Mouse (Mus musculus) kidney, postnatal 0 days (tissue): Measurements from ENCODE around the gene BC017158. TPM values are rescaled to one million over a fixed set of nuclear protein-coding genes. Genes with fewer than 3 reads are reported as not detected.

Experiments used
- ATAC-seq: fragments of 200-750 bp; cut with Nextera tagmentation; replicated peaks from 2 replicates; pipeline ENCODE4 v1.8.0; 2017; ENCODE audit warnings: low read depth, moderate number of reproducible peaks, moderate TSS enrichment, moderate library complexity; ENCODE audit not compliant: low FRiP score
- DNase-seq: peaks from one replicate; pipeline ENCODE4 v3.0.0-alpha.2; 2016; ENCODE audit warnings: low spot score
- H3K27ac ChIP-seq: fragments of 300-500 bp; sonication (generic); 2 replicates; pipeline ENCODE4 v1.5.1; 2014; ENCODE audit warnings: mild to moderate bottlenecking
- H3K27me3 ChIP-seq: fragments of 300-500 bp; sonication (generic); 2 replicates; pipeline ENCODE4 v1.6.1; 2014; ENCODE audit warnings: low read length, mixed read lengths; ENCODE audit not compliant: insufficient read depth
- H3K36me3 ChIP-seq: fragments of 300-500 bp; sonication (generic); 2 replicates; pipeline ENCODE4 v1.6.1; 2014; ENCODE audit warnings: low read length, mixed read lengths; ENCODE audit not compliant: insufficient read depth
- H3K4me1 ChIP-seq: fragments of 300-500 bp; sonication (generic); replicated peaks from 2 replicates; pipeline ENCODE4 v1.6.1; 2014; ENCODE audit warnings: antibody characterized with exemption, low read length, mixed read lengths; ENCODE audit not compliant: insufficient read depth
- H3K4me2 ChIP-seq: fragments of 300-500 bp; sonication (generic); 2 replicates; pipeline ENCODE4 v1.6.1; 2014; ENCODE audit warnings: mild to moderate bottlenecking, low read length, moderate library complexity, mixed read lengths
- H3K4me3 ChIP-seq: fragments of 300-500 bp; sonication (generic); replicated peaks from 2 replicates; pipeline ENCODE4 v1.5.1; 2014; ENCODE audit warnings: low read depth, low read length
- H3K9ac ChIP-seq: fragments of 300-500 bp; sonication (generic); 2 replicates; pipeline ENCODE4 v1.6.1; 2014; ENCODE audit warnings: low read depth, low read length
- H3K9me3 ChIP-seq: fragments of 300-500 bp; sonication (generic); replicated peaks from 2 replicates; pipeline ENCODE4 v1.6.1; 2016; ENCODE audit warnings: low read length, inconsistent platforms, mixed read lengths
- CTCF ChIP-seq: IDR thresholded peaks from 2 replicates; pipeline ENCODE4 v1.5.1; 2016; ENCODE audit warnings: antibody characterized with exemption, low read depth, mild to moderate bottlenecking, moderate library complexity
- WGBS: fragments of 180-500 bp; shearing (Covaris S2); extraction: QIAGEN DNeasy Blood & Tissue Kit; methylation state at CpG from one replicate; pipeline ENCODE4 v1.1.7; 2014; 5-methylcytosine and 5-hydroxymethylcytosine counted together
- polyA plus RNA-seq: library from polyadenylated mRNA; unstranded; fragments of >200 nt; fragmentation: Nextera tagmentation; extraction: Ambion mirVana; gene quantifications from 2 replicates; pipeline ENCODE4 v1.2.1, GENCODE M21; 2015

BC017158 gene
- polyA plus RNA-seq, 1 experiment from 2014 or later: 22.1 TPM

DNA sequence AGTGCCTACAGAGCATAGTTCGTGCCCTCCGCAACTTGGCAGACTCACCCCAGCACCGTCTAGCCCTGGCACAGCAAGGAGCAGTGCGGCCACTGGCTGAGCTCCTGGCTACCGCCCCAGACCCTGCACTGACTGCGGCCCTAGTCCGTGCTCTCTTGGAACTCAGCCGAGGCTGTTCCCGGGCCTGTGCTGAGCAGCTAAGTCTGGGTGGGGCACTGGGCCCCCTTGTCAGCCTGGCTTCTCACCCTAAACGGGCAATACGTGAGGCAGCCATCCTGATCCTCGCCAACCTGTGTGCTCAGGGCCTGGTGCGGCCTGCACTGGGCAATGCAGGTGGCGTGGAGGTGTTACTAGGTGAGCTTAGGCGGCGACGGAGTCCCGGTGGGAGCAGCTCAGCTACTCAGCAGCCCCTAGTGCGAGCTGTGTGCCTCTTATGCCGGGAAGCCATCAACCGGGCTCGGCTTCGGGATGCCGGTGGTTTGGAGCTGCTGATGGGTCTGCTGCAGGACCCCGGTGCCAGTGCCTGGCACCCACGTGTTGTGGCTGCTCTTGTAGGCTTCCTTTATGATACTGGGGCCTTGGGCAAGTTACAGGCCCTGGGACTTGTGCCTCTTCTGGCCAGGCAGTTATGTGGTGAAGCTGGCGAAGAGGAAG lies 57.7 kb downstream of the BC017158 start:
- no peak overlapping the region for H3K4me3 ChIP-seq
- peaks cover 34% of the 10 kb centered on the region for H3K36me3 ChIP-seq
- H3K9me3 ChIP-seq: no peaks in the 10 kb centered on the region
- no peak for TF ChIP-seq CTCF
- no peak overlapping the region for H3K4me2 ChIP-seq
- WGBS: 96% methylated on average over 27 of the region's 27 CpGs
- ATAC-seq (no peak), DNase-seq (no peak)
- no peaks in the 10 kb centered on the region for H3K27me3 ChIP-seq
- H3K9ac ChIP-seq: no peak overlapping the region
- H3K4me1 ChIP-seq: peaks cover 4% of the 10 kb centered on the region; the same call in 1 of the 2 replicates
- no peak overlapping the region for H3K27ac ChIP-seq

DNA sequence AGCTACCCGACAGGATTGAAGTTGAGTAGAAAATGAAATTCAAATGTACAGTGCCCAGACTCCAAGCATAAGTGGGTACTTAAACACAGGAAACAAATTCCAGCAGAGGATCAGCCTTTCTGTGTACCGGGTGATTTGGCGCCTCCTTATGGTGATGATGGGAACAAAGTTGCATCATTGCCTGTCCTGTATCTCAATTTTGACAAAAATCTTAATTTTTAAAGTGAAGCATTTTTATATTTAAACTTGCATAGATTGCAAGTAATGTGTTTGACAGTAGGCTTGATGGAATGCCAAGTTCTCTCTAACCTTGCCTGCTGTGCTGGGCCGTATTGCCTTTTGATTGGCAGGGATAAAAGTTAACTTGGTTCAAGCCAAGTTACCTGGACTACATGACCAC lies 59.0 kb downstream of the BC017158 start:
- DNase-seq (peak; percentile 73), ATAC-seq (no peak)
- Histone ChIP-seq H3K4me1 (peaks cover 4% of the 10 kb centered on the region; the same call in 1 of the 2 replicates), H3K4me2 (peak overlapping the region; percentile 61), H3K9me3 (no peaks in the 10 kb centered on the region), H3K4me3 (peak overlapping the region; percentile 61), H3K27me3 (no peaks in the 10 kb centered on the region), H3K27ac (peak overlapping the region; percentile 47), H3K9ac (peak overlapping the region; percentile 38; the same call in 1 of the 2 replicates), H3K36me3 (peaks cover 26% of the 10 kb centered on the region)
- peak; percentile 64 for TF ChIP-seq CTCF
- WGBS: 25% methylated on average over 4 of the region's 4 CpGs

- Histone ChIP-seq H3K4me3 (peak within 1 kb of the TSS; percentile 61), H3K36me3 (peaks cover 24% of the 10 kb centered on the region), H3K27me3 (no peaks in the 10 kb centered on the region), H3K9me3 (no peaks in the 10 kb centered on the region), H3K27ac (peak within 1 kb of the TSS; percentile 98), H3K9ac (peak within 1 kb of the TSS; percentile 90), H3K4me1 (peaks cover 4% of the 10 kb centered on the region; the same call in 1 of the 2 replicates), H3K4me2 (peak within 1 kb of the TSS; percentile 71)
- DNase-seq (peak; percentile 100), ATAC-seq (peak; percentile 86)
- under 1% methylated on average over 71 of the region's 72 CpGs for WGBS
- peak; percentile 28; the same call in 1 of the 2 replicates for TF ChIP-seq CTCF
Measured at GRCm38 (mm10) chr7:128237927-128238778, 59.8 kb downstream of the BC017158 start, which contains the start of gene 9130023H24Rik. 9130023H24Rik (minus strand) TSS chr7:128238031.

DNA sequence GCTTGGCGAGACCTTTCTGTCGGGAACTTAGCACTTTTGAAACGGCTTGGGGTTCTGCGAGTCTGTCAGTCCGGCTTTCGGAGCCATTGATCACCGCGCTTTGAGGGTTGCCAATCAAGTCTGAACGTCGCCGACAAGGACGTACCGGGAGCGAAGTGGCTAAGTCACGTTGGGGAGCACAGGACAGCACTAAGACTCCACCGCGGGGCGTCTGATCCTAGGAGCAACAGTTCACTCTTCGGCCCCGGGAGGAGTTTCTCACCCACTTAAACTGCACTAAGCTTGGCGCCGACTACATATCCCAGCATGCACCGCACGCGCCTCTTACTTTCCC lies 60.4 kb downstream of the BC017158 start:
- DNase-seq: no peak
- peak overlapping the region; percentile 98 for H3K27ac ChIP-seq
- no peak for TF ChIP-seq CTCF
- H3K36me3 ChIP-seq: peaks cover 21% of the 10 kb centered on the region
- H3K4me3 ChIP-seq: peak overlapping the region; percentile 61
- no peaks in the 10 kb centered on the region for H3K9me3 ChIP-seq
- peak overlapping the region; percentile 71 for H3K4me2 ChIP-seq
- ATAC-seq: no peak
- no peaks in the 10 kb centered on the region for H3K27me3 ChIP-seq
- H3K4me1 ChIP-seq: peaks cover 4% of the 10 kb centered on the region; the same call in 1 of the 2 replicates
- peak overlapping the region; percentile 90 for H3K9ac ChIP-seq
- under 1% methylated on average over 25 of the region's 25 CpGs for WGBS

GRCm38 (mm10) chr7:128236856-128237592 lies 60.9 kb downstream of the BC017158 start, which contains the start of gene Armc5:
Armc5 (plus strand) TSS chr7:128237342.
- DNase-seq: peak; percentile 88
- H3K27me3 ChIP-seq: no peaks in the 10 kb centered on the region
- no peaks in the 10 kb centered on the region for H3K9me3 ChIP-seq
- peak within 1 kb of the TSS; percentile 98 for H3K27ac ChIP-seq
- peak; percentile 86 for TF ChIP-seq CTCF
- peak within 1 kb of the TSS; percentile 71 for H3K4me2 ChIP-seq
- 23% methylated on average over 37 of the region's 37 CpGs for WGBS
- H3K4me1 ChIP-seq: peaks cover 4% of the 10 kb centered on the region; the same call in 1 of the 2 replicates
- H3K4me3 ChIP-seq: peak within 1 kb of the TSS; percentile 61
- peaks cover 17% of the 10 kb centered on the region for H3K36me3 ChIP-seq
- H3K9ac ChIP-seq: peak within 1 kb of the TSS; percentile 90
- ATAC-seq: peak; percentile 22
